Mouse (Mus musculus) left cerebral cortex, adult 18-20 months (tissue): ENCODE results near the gene Mettl17. TPM values are rescaled to one million over a fixed set of nuclear protein-coding genes. Genes with fewer than 3 reads are reported as not detected.
"Not testable (repeated sequence)": the region's sequence is repeated elsewhere in the genome, so short reads cannot be mapped to it uniquely, and the experiment has no call there.

Source experiments
- DNase-seq, 2 experiments: peaks; one replicate each; pipeline ENCODE4 v3.0.0; 2021 to 2022; ENCODE audit warnings: low spot score in 2 of 2, mixed read lengths in 1 of 2
- microRNA-seq, 2 experiments: library from miRNA; unstranded; fragments of <30 nt; microRNA quantifications; one replicate each; pipeline ENCODE4 v1.2.0; 2021
- total RNA-seq, 2 experiments: library from RNA; stranded (reverse); gene quantifications; 2 replicates each; pipeline ENCODE4 v1.2.3; 2021

Mettl17 gene
- total RNA-seq, 2 experiments from 2014 or later, result 27.3 to 31.7 TPM

- not testable (repeated sequence) for DNase-seq
These were observed 42.3 kb downstream of the Mettl17 start for GRCm38 (mm10) chr14:51926930-51927329.

GRCm38 (mm10) chr14:51929309-51929943 lies 44.8 kb downstream of the Mettl17 start:
- DNase-seq, result peak; percentile 61 to 71

GRCm38 (mm10) chr14:51929968-51930367 lies 45.3 kb downstream of the Mettl17 start:
- DNase-seq, result no peak

GRCm38 (mm10) chr14:51930824-51931223 lies 46.2 kb downstream of the Mettl17 start:
- DNase-seq, result peak; percentile 64 to 65

- DNase-seq, result no peak
These were observed 47.7 kb downstream of the Mettl17 start for GRCm38 (mm10) chr14:51932092-51933020.

- DNase-seq, result no peak
These were observed 54.4 kb downstream of the Mettl17 start for GRCm38 (mm10) chr14:51939005-51939404.

- DNase-seq, result no peak
These were observed 56.4 kb downstream of the Mettl17 start for GRCm38 (mm10) chr14:51940944-51941560.

GRCm38 (mm10) chr14:51941577-51941976 lies 56.9 kb downstream of the Mettl17 start:
- DNase-seq, result no peak

- no peak for DNase-seq
These were observed 57.6 kb downstream of the Mettl17 start for GRCm38 (mm10) chr14:51942236-51942635.

Small RNAs within 50 kb of the gene (microRNA-seq; reads per million reads assigned to microRNA genes)
- 0 reads per million in 2 experiments for gene Gm27375

Other genes with a start within 250 kb of the Mettl17 start
- gene Gm4181, start 249.2 kb upstream of the Mettl17 start, total RNA-seq, result not detected
- gene Gm17079, start 189.4 kb upstream of the Mettl17 start, total RNA-seq, result not detected
- not detected for gene Gm5800, start 167.7 kb upstream of the Mettl17 start, total RNA-seq
- not detected for gene Ang4, start 111.3 kb upstream of the Mettl17 start, total RNA-seq
- gene AY358078, start 84.8 kb upstream of the Mettl17 start, total RNA-seq, result not detected
- not detected for gene Ear6, start 31.1 kb upstream of the Mettl17 start, total RNA-seq
- 1 to 10 TPM; 6.8 to 7.0 TPM for gene Slc39a2, start 8.0 kb downstream of the Mettl17 start, total RNA-seq
- gene Ndrg2, start 29.3 kb downstream of the Mettl17 start, total RNA-seq, result 100 to 1,000 TPM; 745 to 825 TPM
- gene Tppp2, start 33.6 kb downstream of the Mettl17 start, total RNA-seq, result not detected
- not detected for gene Rnase13, start 37.9 kb downstream of the Mettl17 start, total RNA-seq
- gene Arhgef40, start 99.9 kb downstream of the Mettl17 start, total RNA-seq, result 10 to 100 TPM; 23.4 to 28.6 TPM
- under 1 TPM; 0.28 to 0.56 TPM for gene Tmem253, start 130.8 kb downstream of the Mettl17 start, total RNA-seq
- 10 to 100 TPM; 40.6 to 41.3 TPM for gene Zfp219, start 135.9 kb downstream of the Mettl17 start, total RNA-seq
- not detected for gene Olfr221, start 157.6 kb downstream of the Mettl17 start, total RNA-seq
- 100 to 1,000 TPM; 238 to 239 TPM for gene Hnrnpc, start 219.2 kb downstream of the Mettl17 start, total RNA-seq
- gene Rpgrip1, start 225.9 kb downstream of the Mettl17 start, total RNA-seq, result 1 to 10 TPM; 1.7 to 1.8 TPM